Mouse (Mus musculus): ENCODE measurements around the gene Pip5k1b. TPM values are rescaled to one million over a fixed set of nuclear protein-coding genes. Genes with fewer than 3 reads are reported as not detected.

Pip5k1b gene
- polyA plus RNA-seq, 1 experiment from 2014 or later, result 4.1 TPM

DNA sequence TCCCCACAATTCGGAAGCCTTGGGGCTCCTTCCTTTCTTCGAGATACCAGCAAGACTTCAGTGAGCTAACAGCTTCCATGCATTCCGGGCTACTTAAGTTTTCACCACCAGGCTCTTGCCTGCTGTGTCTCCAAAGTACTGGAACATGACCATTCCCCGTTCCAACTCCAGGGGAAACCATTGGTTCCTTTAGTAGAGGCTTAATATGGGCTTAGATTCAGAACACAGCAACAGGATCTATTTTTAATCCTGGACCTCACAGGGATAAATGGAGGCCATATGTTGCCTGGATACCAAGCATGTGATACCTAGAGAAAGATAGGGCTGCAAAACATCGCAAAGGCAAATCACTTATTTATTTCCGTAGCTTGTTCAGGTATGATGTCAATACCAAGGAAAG lies 152.4 kb downstream of the Pip5k1b start:
- no peak for ATAC-seq (ENCODE audit: insufficient read depth, low FRiP score)
- Histone ChIP-seq H3K4me2 (ENCODE audit: low read depth, low read length) (no peak overlapping the region), H3K27ac (ENCODE audit: low read length) (no peak overlapping the region), H3K9ac (ENCODE audit: low read length) (no peak overlapping the region), H3K4me1 (ENCODE audit: control insufficient read depth, insufficient read depth, low read length) (no peaks in the 10 kb centered on the region), H3K36me3 (ENCODE audit: control insufficient read depth, insufficient read depth, low read length) (no peaks in the 10 kb centered on the region), H3K27me3 (ENCODE audit: control insufficient read depth, insufficient read depth, low read length) (no peaks in the 10 kb centered on the region), H3K4me3 (replicated peaks; ENCODE audit: low read length) (no peak overlapping the region), H3K9me3 (replicated peaks; ENCODE audit: control insufficient read depth, low read length) (no peaks in the 10 kb centered on the region)
- WGBS, result 84% methylated on average over 6 of the region's 6 CpGs

DNA sequence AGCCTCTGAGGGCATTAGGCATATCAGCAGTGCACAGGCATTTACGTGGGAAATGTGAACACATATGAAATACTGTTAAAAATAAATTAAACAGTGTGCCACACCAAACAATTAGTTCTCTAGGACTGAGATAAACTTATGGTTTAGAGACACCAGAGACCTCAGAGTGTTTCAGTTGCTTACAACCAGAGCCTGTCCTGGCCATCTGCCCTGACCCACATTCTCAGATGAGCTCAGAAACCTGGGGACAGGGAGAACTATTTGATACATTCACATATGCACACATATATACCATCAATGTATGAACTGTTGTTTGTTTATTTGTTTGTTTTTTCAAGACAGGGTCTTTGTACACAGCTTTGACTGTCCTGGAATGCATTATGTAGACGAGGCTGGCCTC lies 161.8 kb downstream of the Pip5k1b start:
- no peak overlapping the region for H3K4me3 ChIP-seq (replicated peaks; ENCODE audit: low read length)
- H3K36me3 ChIP-seq (ENCODE audit: control insufficient read depth, insufficient read depth, low read length), result no peaks in the 10 kb centered on the region
- H3K27ac ChIP-seq (ENCODE audit: low read length), result no peak overlapping the region
- WGBS, result 77% methylated on average over 2 of the region's 2 CpGs
- no peaks in the 10 kb centered on the region for H3K27me3 ChIP-seq (ENCODE audit: control insufficient read depth, insufficient read depth, low read length)
- no peaks in the 10 kb centered on the region for H3K9me3 ChIP-seq (replicated peaks; ENCODE audit: control insufficient read depth, low read length)
- H3K9ac ChIP-seq (ENCODE audit: low read length), result no peak overlapping the region
- H3K4me1 ChIP-seq (ENCODE audit: control insufficient read depth, insufficient read depth, low read length), result peaks cover 5% of the 10 kb centered on the region
- H3K4me2 ChIP-seq (ENCODE audit: low read depth, low read length), result no peak overlapping the region
- ATAC-seq (ENCODE audit: insufficient read depth, low FRiP score), result no peak

DNA sequence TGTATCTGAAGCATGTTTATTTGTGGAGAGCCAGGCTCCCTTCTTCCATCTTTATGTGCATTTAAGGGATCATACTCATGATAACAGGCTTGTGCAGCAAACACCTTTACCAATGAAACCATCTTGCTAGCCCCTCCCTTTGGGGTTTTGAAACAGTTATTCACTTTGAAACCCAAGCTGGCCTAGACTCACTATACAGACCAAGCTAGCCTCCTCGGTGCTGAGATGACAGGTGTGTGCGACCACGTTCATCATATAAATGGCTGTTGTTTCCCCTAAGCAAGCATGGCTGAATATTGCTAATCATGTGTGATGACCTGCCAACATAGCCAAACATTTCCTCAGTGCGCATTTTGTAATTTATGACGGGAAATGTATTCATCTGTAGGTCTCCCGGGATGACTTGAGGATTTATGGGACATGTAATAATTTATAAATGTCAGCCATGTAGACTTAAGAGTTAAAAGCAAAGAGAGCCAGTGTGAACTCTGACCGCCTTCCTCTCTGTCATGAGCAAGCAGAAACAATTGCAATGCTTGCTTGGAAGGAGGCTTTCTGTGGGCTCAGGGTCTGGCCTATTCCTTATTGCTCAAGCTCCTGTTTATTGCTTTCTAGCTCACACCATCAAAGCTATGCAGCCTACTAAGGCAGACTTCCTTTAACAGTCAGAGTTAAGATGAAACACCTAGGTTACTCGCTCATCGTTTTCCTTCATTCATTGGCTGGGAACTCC lies 164.0 kb downstream of the Pip5k1b start:
- ATAC-seq (ENCODE audit: insufficient read depth, low FRiP score), result no peak

DNA sequence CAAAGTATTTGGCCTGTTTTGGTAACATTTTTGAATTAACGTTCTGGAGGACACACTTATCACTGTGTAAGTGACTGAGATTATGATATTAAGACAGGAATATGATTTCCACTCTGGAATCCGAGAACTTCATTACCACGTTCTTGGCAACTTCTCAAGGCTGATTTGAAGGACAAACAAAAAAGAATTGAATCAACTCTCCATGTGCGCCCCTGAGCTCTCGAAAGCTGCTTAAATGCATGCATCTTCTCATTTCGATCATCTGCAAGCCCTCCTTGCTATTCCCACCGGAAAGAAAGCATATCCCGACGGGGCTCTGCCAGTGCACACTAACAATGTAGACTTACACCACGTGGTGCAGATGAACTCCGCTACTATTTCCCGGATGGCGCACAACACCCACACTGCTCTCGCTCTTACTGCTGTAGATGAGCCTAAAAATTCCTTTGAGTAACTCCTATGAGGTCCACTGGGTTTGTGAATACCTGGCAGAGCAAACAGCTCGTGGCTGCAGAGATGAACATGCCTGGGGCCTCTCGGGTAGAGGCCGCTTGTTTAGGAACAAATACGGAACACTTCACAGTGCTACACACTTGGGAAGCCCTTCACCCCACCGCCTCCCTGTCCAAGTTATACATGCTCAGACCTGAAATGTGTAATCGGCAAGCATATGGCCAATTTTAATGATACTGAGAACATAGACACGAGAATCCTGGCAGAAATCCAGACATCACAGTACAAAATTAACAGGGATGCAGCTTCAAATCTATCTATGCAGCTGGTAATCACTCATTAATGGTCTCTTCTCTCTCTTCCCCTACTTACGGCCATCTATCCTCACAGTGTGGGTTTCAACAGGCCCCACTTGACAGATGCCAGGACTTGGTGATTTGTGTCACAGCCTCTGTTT lies 168.5 kb downstream of the Pip5k1b start:
- WGBS, result 83% methylated on average over 22 of the region's 22 CpGs
- Histone ChIP-seq H3K4me1 (ENCODE audit: control insufficient read depth, insufficient read depth, low read length) (peaks cover 4% of the 10 kb centered on the region), H3K4me2 (ENCODE audit: low read depth, low read length) (no peak overlapping the region), H3K36me3 (ENCODE audit: control insufficient read depth, insufficient read depth, low read length) (no peaks in the 10 kb centered on the region), H3K9me3 (replicated peaks; ENCODE audit: control insufficient read depth, low read length) (no peaks in the 10 kb centered on the region), H3K9ac (ENCODE audit: low read length) (no peak overlapping the region), H3K4me3 (replicated peaks; ENCODE audit: low read length) (no peak overlapping the region), H3K27me3 (ENCODE audit: control insufficient read depth, insufficient read depth, low read length) (no peaks in the 10 kb centered on the region), H3K27ac (ENCODE audit: low read length) (no peak overlapping the region)
- no peak for ATAC-seq (ENCODE audit: insufficient read depth, low FRiP score)

More for the DNA sequence above, 164.0 kb downstream of the Pip5k1b start:
- H3K4me3 ChIP-seq (replicated peaks; ENCODE audit: low read length), result no peak overlapping the region
- H3K36me3 ChIP-seq (ENCODE audit: control insufficient read depth, insufficient read depth, low read length), result no peaks in the 10 kb centered on the region
- 29% methylated on average over 9 of the region's 9 CpGs for WGBS
- no peak overlapping the region for H3K27ac ChIP-seq (ENCODE audit: low read length)
- no peak overlapping the region for H3K9ac ChIP-seq (ENCODE audit: low read length)
- no peaks in the 10 kb centered on the region for H3K27me3 ChIP-seq (ENCODE audit: control insufficient read depth, insufficient read depth, low read length)
- H3K4me1 ChIP-seq (ENCODE audit: control insufficient read depth, insufficient read depth, low read length), result peaks cover 5% of the 10 kb centered on the region
- no peaks in the 10 kb centered on the region for H3K9me3 ChIP-seq (replicated peaks; ENCODE audit: control insufficient read depth, low read length)
- no peak overlapping the region for H3K4me2 ChIP-seq (ENCODE audit: low read depth, low read length)

DNA sequence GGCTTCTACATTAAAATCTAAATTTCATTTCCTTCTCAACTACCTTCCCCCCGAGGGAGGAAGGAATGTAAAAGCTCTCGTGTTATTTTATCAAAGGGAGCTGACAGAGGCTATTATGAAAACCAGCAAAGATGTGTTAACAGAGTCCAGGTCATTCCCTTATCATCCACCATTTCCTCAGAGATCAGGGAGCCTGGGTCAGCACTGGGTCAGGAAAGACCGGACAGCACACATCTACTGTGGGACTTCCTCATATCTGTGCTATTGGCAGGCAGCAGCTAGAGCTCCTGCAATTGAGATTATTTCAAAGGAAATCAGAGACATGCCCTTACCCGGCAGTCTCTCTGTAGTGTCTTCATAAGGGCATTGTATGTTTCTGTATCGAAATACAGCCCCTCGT lies 177.2 kb downstream of the Pip5k1b start:
- Histone ChIP-seq H3K36me3 (ENCODE audit: control insufficient read depth, insufficient read depth, low read length) (no peaks in the 10 kb centered on the region), H3K9me3 (replicated peaks; ENCODE audit: control insufficient read depth, low read length) (no peaks in the 10 kb centered on the region), H3K4me3 (replicated peaks; ENCODE audit: low read length) (no peak overlapping the region), H3K4me2 (ENCODE audit: low read depth, low read length) (no peak overlapping the region), H3K4me1 (ENCODE audit: control insufficient read depth, insufficient read depth, low read length) (no peaks in the 10 kb centered on the region), H3K9ac (ENCODE audit: low read length) (no peak overlapping the region), H3K27ac (ENCODE audit: low read length) (no peak overlapping the region), H3K27me3 (ENCODE audit: control insufficient read depth, insufficient read depth, low read length) (no peaks in the 10 kb centered on the region)
- 53% methylated on average over 6 of the region's 6 CpGs for WGBS
- no peak for ATAC-seq (ENCODE audit: insufficient read depth, low FRiP score)

DNA sequence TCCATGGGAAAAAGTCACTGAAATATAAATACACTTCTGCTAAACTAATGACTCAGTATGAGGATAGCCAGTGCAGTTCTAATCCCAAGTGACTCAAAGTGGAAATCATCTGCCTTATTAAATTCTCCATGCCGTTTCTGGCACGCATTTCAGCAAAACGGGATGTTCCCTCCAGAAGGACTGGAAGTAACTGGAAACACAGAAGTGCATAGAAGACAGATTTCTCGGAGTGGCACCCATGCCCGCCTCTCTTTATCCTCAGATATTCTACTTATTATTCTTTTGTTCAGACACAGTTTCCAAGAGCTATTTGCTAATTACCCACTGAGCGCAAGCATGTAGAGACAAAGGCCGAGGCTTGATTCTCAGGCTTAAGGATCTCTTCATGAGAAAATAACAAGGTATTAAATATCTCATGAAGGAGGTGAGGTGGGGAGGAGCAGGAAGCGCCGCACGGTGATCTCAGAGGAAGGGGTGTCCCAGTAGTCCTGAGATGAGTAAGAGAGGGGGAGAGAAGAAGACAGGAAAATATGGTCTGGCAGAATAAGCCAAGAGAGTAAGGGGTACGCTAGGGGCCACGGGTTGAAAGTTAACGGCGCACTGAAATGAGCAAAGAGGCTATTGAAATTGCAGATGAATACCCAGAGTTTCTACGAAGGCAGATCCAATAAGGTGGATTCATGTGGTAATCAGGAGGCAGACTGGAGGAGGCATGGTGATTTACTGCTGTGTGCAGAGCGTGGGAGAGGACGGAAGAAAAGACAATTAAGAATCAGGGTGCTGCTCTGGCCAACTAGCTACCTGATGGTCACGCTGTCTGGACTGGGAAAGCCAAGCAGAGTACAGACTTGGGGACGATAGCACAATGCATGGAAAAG lies 183.7 kb downstream of the Pip5k1b start:
- H3K27me3 ChIP-seq (ENCODE audit: control insufficient read depth, insufficient read depth, low read length), result no peaks in the 10 kb centered on the region
- 68% methylated on average over 19 of the region's 19 CpGs for WGBS
- ATAC-seq (ENCODE audit: insufficient read depth, low FRiP score), result no peak
- H3K4me2 ChIP-seq (ENCODE audit: low read depth, low read length), result no peak overlapping the region
- no peaks in the 10 kb centered on the region for H3K9me3 ChIP-seq (replicated peaks; ENCODE audit: control insufficient read depth, low read length)
- H3K9ac ChIP-seq (ENCODE audit: low read length), result no peak overlapping the region
- H3K4me3 ChIP-seq (replicated peaks; ENCODE audit: low read length), result no peak overlapping the region
- H3K36me3 ChIP-seq (ENCODE audit: control insufficient read depth, insufficient read depth, low read length), result no peaks in the 10 kb centered on the region
- 0 out of 2 replicates have a peak, but pooled peaks cover 3% of the 10 kb centered on the region for H3K4me1 ChIP-seq (ENCODE audit: control insufficient read depth, insufficient read depth, low read length)
- H3K27ac ChIP-seq (ENCODE audit: low read length), result no peak overlapping the region

DNA sequence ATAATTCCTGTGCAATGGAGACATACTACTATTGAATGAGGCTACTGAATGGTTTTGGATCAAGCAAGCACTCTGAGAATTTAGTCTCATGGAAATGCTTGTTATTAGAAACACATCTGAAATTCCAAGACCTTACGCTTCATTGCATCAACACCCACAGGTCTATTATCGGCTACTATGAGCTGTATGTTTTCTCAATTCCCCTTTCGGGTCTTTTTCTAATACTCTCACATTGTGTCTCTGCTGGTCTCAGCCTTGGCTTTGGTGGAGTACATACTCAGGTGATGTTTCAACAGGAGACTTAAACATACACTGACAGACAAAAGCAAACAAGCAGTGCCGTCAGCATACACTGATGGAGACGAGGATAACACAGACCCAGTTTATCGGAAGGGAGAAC lies 187.3 kb downstream of the Pip5k1b start:
- Histone ChIP-seq H3K4me3 (replicated peaks; ENCODE audit: low read length) (no peak overlapping the region), H3K9ac (ENCODE audit: low read length) (no peak overlapping the region), H3K36me3 (ENCODE audit: control insufficient read depth, insufficient read depth, low read length) (no peaks in the 10 kb centered on the region), H3K27me3 (ENCODE audit: control insufficient read depth, insufficient read depth, low read length) (no peaks in the 10 kb centered on the region), H3K4me1 (ENCODE audit: control insufficient read depth, insufficient read depth, low read length) (0 out of 2 replicates have a peak, but pooled peaks cover 3% of the 10 kb centered on the region), H3K9me3 (replicated peaks; ENCODE audit: control insufficient read depth, low read length) (no peaks in the 10 kb centered on the region), H3K27ac (ENCODE audit: low read length) (no peak overlapping the region), H3K4me2 (ENCODE audit: low read depth, low read length) (no peak overlapping the region)
- ATAC-seq (ENCODE audit: insufficient read depth, low FRiP score), result no peak
- WGBS, result 61% methylated on average over 6 of the region's 6 CpGs

DNA sequence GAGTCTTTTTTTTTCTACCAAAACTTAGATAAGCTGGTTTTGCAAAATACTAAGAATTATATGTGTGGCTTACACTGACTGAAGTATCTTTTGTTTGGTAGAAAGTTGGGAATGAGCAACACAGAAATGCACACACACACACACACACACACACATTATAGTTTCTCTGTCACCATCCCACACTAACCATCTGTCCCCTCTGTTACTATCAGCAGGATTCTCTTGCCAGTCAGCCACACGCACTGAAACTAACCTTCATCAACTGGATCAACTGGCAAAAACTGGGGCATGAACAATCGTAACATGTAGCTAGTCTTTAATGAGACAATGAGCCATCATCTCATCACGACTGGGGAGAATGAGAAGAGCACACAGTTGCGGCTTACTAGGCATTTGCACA lies 187.9 kb downstream of the Pip5k1b start:
- 87% methylated on average over 4 of the region's 4 CpGs for WGBS
- Histone ChIP-seq H3K4me1 (ENCODE audit: control insufficient read depth, insufficient read depth, low read length) (0 out of 2 replicates have a peak, but pooled peaks cover 3% of the 10 kb centered on the region), H3K4me3 (replicated peaks; ENCODE audit: low read length) (no peak overlapping the region), H3K27ac (ENCODE audit: low read length) (no peak overlapping the region), H3K27me3 (ENCODE audit: control insufficient read depth, insufficient read depth, low read length) (no peaks in the 10 kb centered on the region), H3K4me2 (ENCODE audit: low read depth, low read length) (no peak overlapping the region), H3K36me3 (ENCODE audit: control insufficient read depth, insufficient read depth, low read length) (no peaks in the 10 kb centered on the region), H3K9ac (ENCODE audit: low read length) (no peak overlapping the region), H3K9me3 (replicated peaks; ENCODE audit: control insufficient read depth, low read length) (no peaks in the 10 kb centered on the region)
- ATAC-seq (ENCODE audit: insufficient read depth, low FRiP score), result no peak
